Mouse (Mus musculus) liver, embryonic 14.5 days (tissue): ENCODE measurements around the gene Ppm1n.

ENCODE experiments used
- CTCF ChIP-seq: IDR thresholded peaks from 2 replicates; pipeline ENCODE4 v1.5.1; 2016; ENCODE audit warnings: antibody characterized with exemption, low read depth, control low read depth
- EP300 ChIP-seq: IDR thresholded peaks from 2 replicates; pipeline ENCODE4 v1.6.1; 2016; ENCODE audit warnings: antibody characterized with exemption, low read depth

GRCm38 (mm10) chr7:19327128-19327527, 47.3 kb upstream of the Ppm1n start:
- TF ChIP-seq CTCF, result no peak
- TF ChIP-seq EP300, result no peak
